Mouse (Mus musculus) embryonic facial prominence, embryonic 13.5 days (tissue): ENCODE results near the gene Nt5c2. TPM values are rescaled to one million over a fixed set of nuclear protein-coding genes. Genes with fewer than 3 reads are reported as not detected.

Experiments
- ATAC-seq: fragments of 200-750 bp; cut with Nextera tagmentation; 2 replicates; pipeline ENCODE4 v1.8.0; 2017; ENCODE audit warnings: low read depth; ENCODE audit not compliant: insufficient number of reproducible peaks, insufficient read depth, low FRiP score, low TSS enrichment
- H3K27ac ChIP-seq: fragments of 300-500 bp; sonication (generic); 2 replicates; pipeline ENCODE4 v1.5.1; 2015; ENCODE audit warnings: moderate library complexity, mild to moderate bottlenecking, inconsistent platforms
- H3K27me3 ChIP-seq: fragments of 300-500 bp; sonication (generic); 2 replicates; pipeline ENCODE4 v1.6.1; 2015; ENCODE audit warnings: mild to moderate bottlenecking, inconsistent platforms
- H3K36me3 ChIP-seq: fragments of 300-500 bp; sonication (generic); 2 replicates; pipeline ENCODE4 v1.6.1; 2015; ENCODE audit warnings: mild to moderate bottlenecking, inconsistent platforms
- H3K4me1 ChIP-seq: fragments of 300-500 bp; sonication (generic); 2 replicates; pipeline ENCODE4 v1.6.1; 2015; ENCODE audit warnings: inconsistent platforms
- H3K4me2 ChIP-seq: fragments of 300-500 bp; sonication (generic); 2 replicates; pipeline ENCODE4 v1.6.1; 2015; ENCODE audit warnings: moderate library complexity, mild to moderate bottlenecking, inconsistent platforms
- H3K4me3 ChIP-seq: fragments of 300-500 bp; sonication (generic); 2 replicates; pipeline ENCODE4 v1.5.1; 2015; ENCODE audit warnings: mild to moderate bottlenecking, inconsistent platforms
- H3K9ac ChIP-seq: fragments of 300-500 bp; sonication (generic); 2 replicates; pipeline ENCODE4 v1.6.1; 2015; ENCODE audit warnings: mild to moderate bottlenecking, inconsistent platforms
- H3K9me3 ChIP-seq: fragments of 300-500 bp; sonication (generic); 2 replicates; pipeline ENCODE4 v1.6.1; 2016; ENCODE audit warnings: inconsistent platforms
- WGBS: fragments of 180-500 bp; shearing (Covaris S2); methylation state at CpG from one replicate; pipeline ENCODE4 v1.1.7; 2015; ENCODE audit warnings: mixed read lengths; 5-methylcytosine and 5-hydroxymethylcytosine counted together
- polyA plus RNA-seq: library from polyadenylated mRNA; unstranded; fragments of >200 nt; fragmentation: Nextera tagmentation; extraction: Ambion mirVana; gene quantifications from 2 replicates; pipeline ENCODE4 v1.2.1, GENCODE M21; 2015

The Nt5c2 gene
- polyA plus RNA-seq, result 69.1 and 77.3 TPM in 2 replicates

- under 1% methylated on average over 120 of the region's 124 CpGs for WGBS
- Histone ChIP-seq H3K9ac (peak within 1 kb of the TSS; percentile 57; the same call in 1 of the 2 replicates), H3K27me3 (peaks cover 87% of the 10 kb centered on the region), H3K4me2 (peak within 1 kb of the TSS; percentile 96), H3K36me3 (no peaks in the 10 kb centered on the region), H3K4me1 (peaks cover 19% of the 10 kb centered on the region), H3K27ac (no peak within 1 kb of the TSS), H3K4me3 (peak within 1 kb of the TSS; percentile 56), H3K9me3 (no peaks in the 10 kb centered on the region)
- ATAC-seq, result peak; percentile 62; the same call in 1 of the 2 replicates
Observed at GRCm38 (mm10) chr19:47014447-47015381, at the start of gene Nt5c2, which contains the start of gene Ina. TSS of gene Nt5c2 (minus strand) at chr19:47015153. TSS of gene Ina (plus strand) at chr19:47014698.

DNA sequence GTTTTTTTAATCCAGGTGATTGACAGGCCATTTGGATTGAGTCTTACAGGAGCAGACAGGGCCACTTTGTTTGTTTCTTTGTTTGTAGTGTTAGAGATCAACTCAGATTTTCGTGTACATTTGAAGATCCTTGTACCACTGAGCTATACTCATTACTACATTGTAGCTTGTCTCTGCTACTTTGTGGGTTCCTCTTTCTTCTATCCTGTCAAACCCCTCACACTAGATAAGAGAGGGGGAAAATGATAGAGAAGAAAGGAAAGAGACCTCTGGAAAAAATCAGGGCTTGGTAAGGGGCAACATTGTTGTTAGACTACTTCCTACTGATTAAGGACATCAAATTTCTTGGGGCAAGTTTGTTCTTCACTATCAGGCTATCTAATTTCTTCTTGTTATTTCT, 42.7 kb upstream of the Nt5c2 start:
- ATAC-seq, result no peak
- no peak overlapping the region for H3K4me3 ChIP-seq
- H3K27ac ChIP-seq, result no peak overlapping the region
- H3K27me3 ChIP-seq, result no peaks in the 10 kb centered on the region
- no peak overlapping the region for H3K9ac ChIP-seq
- no peaks in the 10 kb centered on the region for H3K36me3 ChIP-seq
- 71% methylated on average over 1 of the region's 1 CpGs for WGBS
- no peaks in the 10 kb centered on the region for H3K4me1 ChIP-seq
- H3K4me2 ChIP-seq, result no peak overlapping the region
- no peaks in the 10 kb centered on the region for H3K9me3 ChIP-seq

DNA sequence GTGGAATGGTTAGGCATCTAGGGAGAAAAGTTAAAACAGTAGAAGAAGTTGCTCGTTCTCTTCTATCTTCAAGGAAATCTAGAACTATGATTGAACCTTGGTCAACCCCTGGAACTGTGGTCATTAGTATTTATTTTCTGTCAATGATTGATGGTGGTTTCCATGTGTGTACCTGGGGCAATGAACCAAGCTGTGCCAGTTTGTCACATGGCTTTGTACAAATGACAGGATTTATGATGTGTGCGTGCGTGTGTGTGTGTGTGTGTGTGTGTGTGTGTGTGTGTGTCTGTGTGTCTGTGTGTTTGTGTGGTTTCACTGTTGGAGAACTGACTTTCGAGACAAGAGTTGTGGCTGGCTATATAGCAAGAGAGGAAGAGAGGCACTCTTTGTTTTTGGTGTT, 38.5 kb upstream of the Nt5c2 start:
- Histone ChIP-seq H3K9ac (no peak overlapping the region), H3K4me2 (no peak overlapping the region), H3K4me1 (peaks cover 17% of the 10 kb centered on the region), H3K4me3 (no peak overlapping the region), H3K27ac (no peak overlapping the region), H3K9me3 (no peaks in the 10 kb centered on the region), H3K36me3 (no peaks in the 10 kb centered on the region), H3K27me3 (no peaks in the 10 kb centered on the region)
- 83% methylated on average over 4 of the region's 4 CpGs for WGBS
- no peak for ATAC-seq

- Histone ChIP-seq H3K27me3 (no peaks in the 10 kb centered on the region), H3K9ac (no peak overlapping the region), H3K4me1 (peaks cover 17% of the 10 kb centered on the region), H3K27ac (no peak overlapping the region), H3K4me2 (no peak overlapping the region), H3K9me3 (no peaks in the 10 kb centered on the region), H3K4me3 (no peak overlapping the region), H3K36me3 (no peaks in the 10 kb centered on the region)
- no peak for ATAC-seq
- WGBS, result 78% methylated on average over 4 of the region's 4 CpGs
Observed at GRCm38 (mm10) chr19:47052927-47053326, 38.0 kb upstream of the Nt5c2 start.

GRCm38 (mm10) chr19:47050271-47051032, 35.5 kb upstream of the Nt5c2 start, which contains the start of gene Pcgf6:
TSS of gene Pcgf6 (minus strand) at chr19:47050906.
- Histone ChIP-seq H3K27me3 (no peaks in the 10 kb centered on the region), H3K4me3 (peak within 1 kb of the TSS; percentile 70), H3K9ac (peak within 1 kb of the TSS; percentile 84), H3K4me2 (peak within 1 kb of the TSS; percentile 81), H3K4me1 (peaks cover 17% of the 10 kb centered on the region), H3K9me3 (no peaks in the 10 kb centered on the region), H3K27ac (peak within 1 kb of the TSS; percentile 93), H3K36me3 (peaks cover 24% of the 10 kb centered on the region)
- under 1% methylated on average over 75 of the region's 75 CpGs for WGBS
- ATAC-seq, result peak; percentile 85

DNA sequence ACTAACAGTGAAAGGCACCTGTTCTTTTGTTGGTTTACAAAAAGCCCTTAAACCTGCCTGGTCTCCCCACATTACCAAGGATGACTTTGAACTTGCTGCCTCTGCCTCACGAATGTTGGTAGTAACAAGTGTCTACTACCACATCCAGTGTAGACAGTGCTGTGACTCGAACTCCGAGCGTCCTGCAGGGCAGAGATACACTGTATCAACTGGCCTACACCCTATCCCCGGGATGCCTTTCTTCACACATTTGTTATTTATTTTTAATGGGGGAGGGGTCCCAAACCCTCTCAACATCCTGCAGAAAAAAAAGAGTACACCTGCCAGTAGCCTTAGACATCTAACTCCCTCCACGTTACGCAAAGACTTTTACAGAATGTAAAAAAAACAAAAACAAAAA, 34.9 kb upstream of the Nt5c2 start:
- 5% methylated on average over 7 of the region's 7 CpGs for WGBS
- Histone ChIP-seq H3K27ac (peak overlapping the region; percentile 93), H3K9me3 (no peaks in the 10 kb centered on the region), H3K36me3 (peaks cover 28% of the 10 kb centered on the region), H3K27me3 (no peaks in the 10 kb centered on the region), H3K4me3 (peak overlapping the region; percentile 70), H3K4me2 (peak overlapping the region; percentile 81), H3K9ac (peak overlapping the region; percentile 84), H3K4me1 (peaks cover 17% of the 10 kb centered on the region)
- no peak for ATAC-seq

GRCm38 (mm10) chr19:47049061-47049460, 34.1 kb upstream of the Nt5c2 start:
- H3K27ac ChIP-seq, result no peak overlapping the region
- H3K27me3 ChIP-seq, result no peaks in the 10 kb centered on the region
- H3K9ac ChIP-seq, result no peak overlapping the region
- no peaks in the 10 kb centered on the region for H3K9me3 ChIP-seq
- 60% methylated on average over 4 of the region's 4 CpGs for WGBS
- H3K36me3 ChIP-seq, result peaks cover 32% of the 10 kb centered on the region
- peak overlapping the region; percentile 70; the same call in 1 of the 2 replicates for H3K4me3 ChIP-seq
- H3K4me1 ChIP-seq, result peaks cover 17% of the 10 kb centered on the region
- no peak for ATAC-seq
- H3K4me2 ChIP-seq, result peak overlapping the region; percentile 81

DNA sequence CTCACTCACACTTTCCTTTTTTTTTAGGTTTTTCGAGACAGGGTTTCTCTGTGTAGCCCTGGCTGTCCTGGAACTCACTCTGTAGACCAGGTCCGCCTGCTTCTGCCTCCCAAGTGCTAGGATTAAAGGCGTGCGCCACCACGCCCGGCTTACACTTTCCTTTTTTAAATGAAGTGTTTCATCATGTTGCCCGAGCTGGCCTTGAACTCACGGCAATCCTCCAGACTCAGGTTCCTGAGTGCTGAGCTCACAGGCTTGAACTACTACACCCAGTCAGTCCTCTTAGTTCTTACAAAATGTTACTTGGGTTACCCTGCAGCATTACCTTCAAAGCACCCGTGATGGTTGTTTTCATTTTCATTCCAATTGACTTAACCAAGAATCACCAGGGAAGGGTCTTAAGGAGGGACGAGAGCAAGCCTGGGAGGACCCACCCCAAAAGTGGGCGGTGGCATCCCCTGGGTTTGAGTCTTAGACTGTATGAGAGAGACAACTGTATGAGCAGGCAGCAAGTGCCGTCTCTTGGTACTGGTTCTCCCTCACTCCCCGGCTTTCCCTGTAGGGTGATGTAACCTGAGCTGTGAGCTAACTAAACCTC, 32.4 kb upstream of the Nt5c2 start:
- H3K36me3 ChIP-seq, result peaks cover 40% of the 10 kb centered on the region
- peaks cover 17% of the 10 kb centered on the region for H3K4me1 ChIP-seq
- ATAC-seq, result no peak
- no peak overlapping the region for H3K9ac ChIP-seq
- no peak overlapping the region for H3K4me3 ChIP-seq
- no peak overlapping the region for H3K27ac ChIP-seq
- WGBS, result 78% methylated on average over 13 of the region's 13 CpGs
- no peaks in the 10 kb centered on the region for H3K9me3 ChIP-seq
- H3K4me2 ChIP-seq, result no peak overlapping the region
- H3K27me3 ChIP-seq, result no peaks in the 10 kb centered on the region

GRCm38 (mm10) chr19:47046343-47046742, 31.4 kb upstream of the Nt5c2 start:
- Histone ChIP-seq H3K4me2 (no peak overlapping the region), H3K36me3 (peaks cover 43% of the 10 kb centered on the region), H3K27ac (no peak overlapping the region), H3K4me3 (no peak overlapping the region), H3K9me3 (no peaks in the 10 kb centered on the region), H3K9ac (no peak overlapping the region), H3K4me1 (peaks cover 17% of the 10 kb centered on the region), H3K27me3 (no peaks in the 10 kb centered on the region)
- whole genome bisulfite sequencing, result 85% methylated on average over 1 of the region's 1 CpGs
- ATAC-seq, result no peak

DNA sequence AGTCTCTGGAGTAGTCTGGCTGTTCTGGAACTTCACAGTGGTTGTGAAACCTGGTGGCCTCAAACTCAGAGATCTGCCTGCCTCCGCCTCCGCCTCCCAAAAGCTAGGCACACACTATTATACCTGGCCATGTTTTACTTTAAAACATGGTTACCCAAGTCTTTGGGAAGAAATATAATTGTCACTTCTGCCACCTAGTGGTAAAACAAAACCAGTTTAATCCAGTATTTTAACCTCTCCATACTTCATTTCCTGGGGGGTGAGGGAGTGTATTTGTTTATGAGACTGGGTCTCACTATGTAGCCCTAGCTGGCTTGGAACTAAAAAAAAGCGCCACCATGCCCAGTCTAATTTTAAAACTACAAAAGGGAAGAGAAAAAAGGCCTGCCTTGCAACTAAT, 28.7 kb upstream of the Nt5c2 start:
- H3K36me3 ChIP-seq, result peaks cover 65% of the 10 kb centered on the region
- no peak for ATAC-seq
- no peak overlapping the region for H3K4me3 ChIP-seq
- H3K9ac ChIP-seq, result no peak overlapping the region
- 87% methylated on average over 3 of the region's 3 CpGs for WGBS
- H3K27ac ChIP-seq, result no peak overlapping the region
- H3K9me3 ChIP-seq, result no peaks in the 10 kb centered on the region
- H3K27me3 ChIP-seq, result no peaks in the 10 kb centered on the region
- no peak overlapping the region for H3K4me2 ChIP-seq
- no peaks in the 10 kb centered on the region for H3K4me1 ChIP-seq

DNA sequence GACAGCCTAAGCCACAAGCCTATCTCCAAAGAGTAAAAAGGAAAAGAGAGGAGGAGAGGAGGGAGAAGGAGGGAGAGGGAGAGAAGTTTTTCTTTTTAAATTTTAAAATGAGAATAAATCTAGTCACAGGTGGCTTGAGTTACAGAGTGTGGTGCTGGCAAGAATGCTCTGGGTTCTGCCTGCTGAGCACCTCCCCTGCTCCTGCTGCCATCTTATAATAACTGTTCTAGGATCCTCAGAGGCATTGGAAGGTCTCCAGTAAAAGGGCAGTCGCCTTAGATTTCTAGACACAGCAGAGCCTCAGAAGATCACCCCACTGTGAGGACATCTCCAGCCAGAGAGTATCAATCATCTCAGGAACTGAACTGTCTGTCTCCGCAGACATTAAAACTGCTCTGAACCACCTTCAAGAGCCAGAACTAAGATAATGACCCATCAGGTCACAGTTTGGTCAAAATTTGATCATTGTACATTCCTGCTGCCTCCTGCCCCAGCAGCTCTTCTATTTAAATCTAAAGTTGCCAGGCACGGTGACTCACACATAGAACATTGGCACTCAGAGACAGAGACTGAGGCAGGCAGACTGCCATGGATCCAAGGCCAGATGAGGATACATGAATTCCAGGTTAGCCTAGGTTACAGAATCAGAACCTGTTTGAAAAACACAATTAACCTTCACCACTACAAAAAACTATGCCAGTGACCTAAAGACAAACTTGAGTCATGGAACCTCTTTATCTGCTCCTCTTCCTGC, 25.9 kb upstream of the Nt5c2 start:
- H3K36me3 ChIP-seq, result peaks cover 62% of the 10 kb centered on the region
- no peaks in the 10 kb centered on the region for H3K9me3 ChIP-seq
- no peak overlapping the region for H3K4me3 ChIP-seq
- WGBS, result 88% methylated on average over 3 of the region's 3 CpGs
- H3K9ac ChIP-seq, result no peak overlapping the region
- H3K27me3 ChIP-seq, result no peaks in the 10 kb centered on the region
- H3K4me1 ChIP-seq, result no peaks in the 10 kb centered on the region
- H3K4me2 ChIP-seq, result no peak overlapping the region
- no peak overlapping the region for H3K27ac ChIP-seq
- no peak for ATAC-seq
